Mouse (Mus musculus) macrophage (primary cell): ENCODE results near the gene Zfp605. TPM values are rescaled to one million over a fixed set of nuclear protein-coding genes. Genes with fewer than 3 reads are reported as not detected.
"Not testable (repeated sequence)": the region's sequence is repeated elsewhere in the genome, so short reads cannot be mapped to it uniquely, and the experiment has no call there.

ENCODE experiments used
- H3K27ac ChIP-seq: fragments of 350-480 bp; formaldehyde crosslinking; 2 replicates; pipeline ENCODE4 v1.9.0; 2021
- H3K36me3 ChIP-seq: fragments of 350-480 bp; formaldehyde crosslinking; 2 replicates; pipeline ENCODE4 v1.9.0; 2021; ENCODE audit errors: inconsistent target
- H3K4me3 ChIP-seq: fragments of 350-480 bp; formaldehyde crosslinking; 2 replicates; pipeline ENCODE4 v1.9.0; 2021; ENCODE audit errors: inconsistent target
- H3K79me2 ChIP-seq: fragments of 350-480 bp; formaldehyde crosslinking; 2 replicates; pipeline ENCODE4 v1.9.0; 2021; ENCODE audit errors: inconsistent target
- WGBS: methylation state at CpG from one replicate; pipeline ENCODE4 v1.1.7; 2026; ENCODE audit warnings: inconsistent platforms; ENCODE audit not compliant: missing documents; 5-methylcytosine and 5-hydroxymethylcytosine counted together
- polyA plus RNA-seq: library from polyadenylated mRNA; stranded (reverse); fragments of 250-400 nt; gene quantifications from 3 replicates; pipeline ENCODE4 v1.2.4, GENCODE M21; 2018; ENCODE audit warnings: inconsistent platforms

The Zfp605 gene
- polyA plus RNA-seq, 1 experiment from 2014 or later: 5.7 TPM

GRCm38 (mm10) chr5:110102853-110103625, 6.9 kb upstream of the Zfp605 start:
- Histone ChIP-seq H3K79me2 (peaks cover 33% of the 10 kb centered on the region), H3K27ac (no peak overlapping the region), H3K4me3 (no peak overlapping the region), H3K36me3 (peaks cover 38% of the 10 kb centered on the region)
- WGBS: 97% methylated on average over 17 of the region's 19 CpGs

- WGBS: 96% methylated on average over 27 of the region's 27 CpGs
- Histone ChIP-seq H3K79me2 (peaks cover 33% of the 10 kb centered on the region), H3K4me3 (no peak overlapping the region), H3K36me3 (peaks cover 38% of the 10 kb centered on the region), H3K27ac (no peak overlapping the region)
These were observed 5.8 kb upstream of the Zfp605 start for GRCm38 (mm10) chr5:110103901-110104615.

GRCm38 (mm10) chr5:110104616-110105380, 5.1 kb upstream of the Zfp605 start:
- Histone ChIP-seq H3K27ac (no peak overlapping the region), H3K4me3 (no peak overlapping the region), H3K79me2 (peaks cover 33% of the 10 kb centered on the region), H3K36me3 (peaks cover 38% of the 10 kb centered on the region)
- 98% methylated on average over 36 of the region's 36 CpGs for WGBS

GRCm38 (mm10) chr5:110106140-110106871, 3.6 kb upstream of the Zfp605 start:
- Histone ChIP-seq H3K36me3 (peaks cover 38% of the 10 kb centered on the region), H3K4me3 (peak overlapping the region; percentile 66; the same call in 1 of the 2 replicates)
- WGBS: 94% methylated on average over 23 of the region's 26 CpGs

GRCm38 (mm10) chr5:110106901-110107564, 2.9 kb upstream of the Zfp605 start:
- peaks cover 38% of the 10 kb centered on the region for H3K36me3 ChIP-seq
- peaks cover 33% of the 10 kb centered on the region for H3K79me2 ChIP-seq
- peak overlapping the region; percentile 66 for H3K4me3 ChIP-seq
- H3K27ac ChIP-seq: peak overlapping the region; percentile 73
- 36% methylated on average over 39 of the region's 41 CpGs for WGBS

More at GRCm38 (mm10) chr5:110106140-110106871, 3.6 kb upstream of the Zfp605 start:
- peaks cover 33% of the 10 kb centered on the region for H3K79me2 ChIP-seq
- H3K27ac ChIP-seq: no peak overlapping the region

GRCm38 (mm10) chr5:110107581-110108304, 2.1 kb upstream of the Zfp605 start, which contains the start of gene Gtpbp6:
Gtpbp6 (minus strand) TSS chr5:110108197.
- H3K36me3 ChIP-seq: peaks cover 39% of the 10 kb centered on the region
- under 1% methylated on average over 53 of the region's 71 CpGs for WGBS

GRCm38 (mm10) chr5:110108305-110108628, 1.6 kb upstream of the Zfp605 start:
- Histone ChIP-seq H3K79me2 (peaks cover 33% of the 10 kb centered on the region), H3K36me3 (peaks cover 39% of the 10 kb centered on the region), H3K27ac (no peak overlapping the region), H3K4me3 (no peak overlapping the region)
- 0% methylated on average over 7 of the region's 7 CpGs for WGBS

More at GRCm38 (mm10) chr5:110107581-110108304, 2.1 kb upstream of the Zfp605 start, which contains the start of gene Gtpbp6:
- peak within 1 kb of the TSS; percentile 73 for H3K27ac ChIP-seq
- peak within 1 kb of the TSS; percentile 66 for H3K4me3 ChIP-seq
- H3K79me2 ChIP-seq: peaks cover 33% of the 10 kb centered on the region

GRCm38 (mm10) chr5:110122380-110122779, 12.5 kb downstream of the Zfp605 start:
- H3K4me3 ChIP-seq, H3K79me2 ChIP-seq, H3K27ac ChIP-seq: not testable (repeated sequence)
- peaks cover 26% of the 10 kb centered on the region for H3K36me3 ChIP-seq
- WGBS: 100% methylated on average over 3 of the region's 3 CpGs

GRCm38 (mm10) chr5:110135293-110136086, 25.6 kb downstream of the Zfp605 start, which contains the start of gene Chfr:
Chfr (plus strand) TSS chr5:110135842.
- WGBS: 4% methylated on average over 46 of the region's 46 CpGs

GRCm38 (mm10) chr5:110136087-110136464, 26.2 kb downstream of the Zfp605 start:
- Histone ChIP-seq H3K4me3 (peak overlapping the region; percentile 94), H3K79me2 (peaks cover 41% of the 10 kb centered on the region), H3K36me3 (peaks cover 18% of the 10 kb centered on the region), H3K27ac (peak overlapping the region; percentile 57)
- WGBS: 6% methylated on average over 18 of the region's 18 CpGs

More at GRCm38 (mm10) chr5:110135293-110136086, 25.6 kb downstream of the Zfp605 start, which contains the start of gene Chfr:
- Histone ChIP-seq H3K27ac (peak within 1 kb of the TSS; percentile 57), H3K36me3 (peaks cover 13% of the 10 kb centered on the region), H3K79me2 (peaks cover 41% of the 10 kb centered on the region), H3K4me3 (peak within 1 kb of the TSS; percentile 94)

- Histone ChIP-seq H3K79me2 (peaks cover 41% of the 10 kb centered on the region), H3K27ac (no peak overlapping the region), H3K36me3 (peaks cover 25% of the 10 kb centered on the region), H3K4me3 (no peak overlapping the region)
- 95% methylated on average over 3 of the region's 3 CpGs for WGBS
These were observed 27.9 kb downstream of the Zfp605 start for GRCm38 (mm10) chr5:110137816-110138215.

- Histone ChIP-seq H3K27ac (no peak overlapping the region), H3K79me2 (peaks cover 41% of the 10 kb centered on the region), H3K36me3 (peaks cover 36% of the 10 kb centered on the region), H3K4me3 (no peak overlapping the region)
- 95% methylated on average over 3 of the region's 3 CpGs for WGBS
These were observed 29.4 kb downstream of the Zfp605 start for GRCm38 (mm10) chr5:110139325-110139724.
